16 mouse cellular contexts compared by ENCODE assay signal in the genomic region with DNA sequence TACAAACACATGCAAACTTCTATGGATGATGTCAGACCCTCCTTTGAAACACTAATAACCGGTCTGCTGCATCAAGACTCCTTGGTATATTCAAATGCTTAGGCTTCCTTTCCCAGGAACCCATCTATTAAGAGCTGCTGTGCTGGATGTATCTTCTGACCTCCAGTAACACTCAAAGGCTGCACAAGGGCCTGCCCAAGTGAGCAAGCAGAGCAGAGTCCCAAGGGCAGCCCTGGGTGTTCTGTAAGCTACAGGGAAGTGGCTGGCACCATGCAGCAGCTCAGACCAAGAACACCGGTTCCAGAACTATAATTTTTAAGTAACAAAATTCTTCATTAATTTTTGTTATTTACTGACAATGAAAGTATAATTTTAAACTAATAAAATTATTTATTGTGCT.
"Had no signal": no experiment of that assay in that cellular context is flagged by ENCODE, and none has a peak within 500 bp of the region (broad histone marks: within the 10 kb centered on the region; RNA-seq: fewer than 3 reads in every experiment).

No protein-coding gene starts in this region.

- H3K9ac ChIP-seq: limb, embryonic 12.5 days; liver, embryonic 13.5 days; liver, postnatal 0 days; lung, embryonic 15.5 days; neural tube, embryonic 13.5 days had no signal

- H3K4me2 ChIP-seq: limb, embryonic 12.5 days; liver, embryonic 13.5 days; lung, embryonic 15.5 days; midbrain, embryonic 11.5 days; neural tube, embryonic 13.5 days had no signal

- H3K27ac ChIP-seq: kidney, postnatal 0 days; limb, embryonic 12.5 days; liver, embryonic 13.5 days; lung, embryonic 15.5 days; macrophage; neural tube, embryonic 13.5 days had no signal

- H3K36me3 ChIP-seq: limb, embryonic 12.5 days; liver, embryonic 13.5 days; lung, embryonic 15.5 days; neural tube, embryonic 13.5 days had no signal

- DNase-seq: layer of hippocampus, adult 9-11 months; liver; liver, embryonic 13.5 days; liver, postnatal 0 days; lung, postnatal 14 days; right cerebral cortex, adult 18-20 months; right cerebral cortex, postnatal 25 days; thymus, postnatal 36 days had no signal

- H3K9me3 ChIP-seq: liver, embryonic 13.5 days; lung, embryonic 15.5 days had no signal

- H3K4me3 ChIP-seq: limb, embryonic 12.5 days; liver, embryonic 13.5 days; lung, embryonic 15.5 days; megakaryocyte, embryonic 14.5 days; neural tube, embryonic 13.5 days had no signal

- H3K27me3 ChIP-seq: limb, embryonic 12.5 days; liver, embryonic 13.5 days; lung, embryonic 15.5 days; megakaryocyte, embryonic 14.5 days; neural tube, embryonic 13.5 days had no signal

- ATAC-seq: liver, postnatal 0 days; midbrain, embryonic 16.5 days had no signal

- H3K4me1 ChIP-seq: limb, embryonic 12.5 days; liver, embryonic 13.5 days; lung, embryonic 15.5 days; megakaryocyte, embryonic 14.5 days had no signal
